Mouse (Mus musculus) small intestine, adult 2 months (tissue): Measurements from ENCODE around the gene Gp1ba.
A peak's percentile ranks its signal among the peaks of the same experiment; 100 is the strongest.

Experiments
- CTCF ChIP-seq: fragments of 200-500 bp; IDR thresholded peaks from 2 replicates; pipeline ENCODE4 v1.5.1; 2012; ENCODE audit warnings: low read depth, mild to moderate bottlenecking, control low read depth, inconsistent platforms, low read length, moderate library complexity, mixed read lengths; ENCODE audit not compliant: insufficient replicate concordance, insufficient read length; ENCODE audit errors: extremely low read depth
- POLR2A ChIP-seq: fragments of 200-500 bp; IDR thresholded peaks from 2 replicates; pipeline ENCODE4 v1.6.1; 2012; ENCODE audit warnings: low read depth, mild to moderate bottlenecking, control low read depth, inconsistent platforms, low read length, moderate library complexity

DNA sequence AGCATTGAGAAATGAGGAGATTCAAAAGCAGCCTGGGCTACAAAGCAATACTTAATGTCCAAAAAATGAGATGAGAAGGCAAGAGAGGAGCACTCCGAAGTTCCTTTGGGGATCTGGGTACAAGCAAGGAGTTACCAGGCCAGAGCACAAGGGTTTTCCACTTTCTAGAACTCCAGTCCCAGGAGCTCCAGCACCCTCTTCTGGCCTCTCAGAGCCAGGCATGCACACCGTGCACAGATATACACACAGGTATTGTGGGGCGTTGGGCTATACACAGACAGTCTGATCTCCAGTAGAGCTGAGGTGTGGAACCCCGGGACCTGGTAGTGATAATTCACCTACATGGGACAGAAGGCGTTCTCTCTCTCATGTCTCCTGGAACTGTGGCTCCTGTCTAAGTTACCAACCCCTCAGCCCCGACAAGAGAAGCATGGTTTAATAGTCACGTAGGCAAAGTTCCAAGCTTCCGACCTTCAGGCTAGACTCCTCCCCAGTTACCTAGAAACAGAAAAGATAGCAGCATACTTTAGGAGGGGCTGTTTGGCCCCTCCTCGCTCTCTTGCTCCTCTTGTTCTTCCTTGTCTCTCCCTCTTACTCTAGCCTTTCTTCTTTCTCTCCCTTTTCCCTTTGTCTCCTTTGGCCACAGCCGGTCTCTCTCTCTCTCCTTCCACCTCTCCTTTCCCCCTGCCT lies 15.7 kb upstream of the Gp1ba start:
- TF ChIP-seq POLR2A (no peak), CTCF (peak; percentile 51; the same call in 1 of the 2 replicates)
